Mouse (Mus musculus): ENCODE data around the gene Sectm1a. TPM values are rescaled to one million over a fixed set of nuclear protein-coding genes. Genes with fewer than 3 reads are reported as not detected.
"Not testable (repeated sequence)": the region's sequence is repeated elsewhere in the genome, so short reads cannot be mapped to it uniquely, and the experiment has no call there.

Gene Sectm1a
- polyA plus RNA-seq, 1 experiment from 2014 or later, result not detected

DNA sequence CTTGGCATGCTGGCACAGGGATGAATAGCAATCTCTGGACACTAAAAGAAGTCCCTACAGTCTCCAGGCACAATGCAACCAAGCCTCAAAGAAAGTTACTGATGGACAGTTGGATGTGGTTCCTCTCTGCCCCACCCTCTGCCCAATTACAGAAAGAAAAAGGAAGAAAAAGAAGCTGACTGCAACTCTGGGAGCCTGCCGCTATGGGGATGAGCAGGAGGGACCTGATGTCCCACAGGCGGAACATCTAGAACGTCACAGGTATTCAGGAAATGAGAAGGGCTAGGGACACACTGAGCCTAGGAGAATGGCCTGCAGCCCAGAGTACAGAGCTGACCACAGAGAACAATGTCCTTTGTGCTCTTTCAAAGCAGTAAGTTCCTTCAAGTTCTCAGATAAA lies 1.2 kb upstream of the Sectm1a start:
- H3K4me1 ChIP-seq (ENCODE audit: control insufficient read depth, insufficient read depth, low read length), result no peaks in the 10 kb centered on the region
- 85% methylated on average over 3 of the region's 3 CpGs for WGBS
- H3K4me2 ChIP-seq (ENCODE audit: low read length), result no peak overlapping the region
- H3K27me3 ChIP-seq (ENCODE audit: control insufficient read depth, insufficient read depth, low read depth, low read length), result no peaks in the 10 kb centered on the region
- no peaks in the 10 kb centered on the region for H3K36me3 ChIP-seq (ENCODE audit: control insufficient read depth, insufficient read depth, low read length)
- H3K9ac ChIP-seq (ENCODE audit: low read depth, low read length), result no peak overlapping the region
- H3K27ac ChIP-seq (ENCODE audit: low read length), result no peak overlapping the region
- H3K9me3 ChIP-seq (replicated peaks; ENCODE audit: control insufficient read depth, low read length, poor library complexity, severe bottlenecking), result no peaks in the 10 kb centered on the region
- no peak overlapping the region for H3K4me3 ChIP-seq (ENCODE audit: low read depth, low read length)
- ATAC-seq, result no peak

DNA sequence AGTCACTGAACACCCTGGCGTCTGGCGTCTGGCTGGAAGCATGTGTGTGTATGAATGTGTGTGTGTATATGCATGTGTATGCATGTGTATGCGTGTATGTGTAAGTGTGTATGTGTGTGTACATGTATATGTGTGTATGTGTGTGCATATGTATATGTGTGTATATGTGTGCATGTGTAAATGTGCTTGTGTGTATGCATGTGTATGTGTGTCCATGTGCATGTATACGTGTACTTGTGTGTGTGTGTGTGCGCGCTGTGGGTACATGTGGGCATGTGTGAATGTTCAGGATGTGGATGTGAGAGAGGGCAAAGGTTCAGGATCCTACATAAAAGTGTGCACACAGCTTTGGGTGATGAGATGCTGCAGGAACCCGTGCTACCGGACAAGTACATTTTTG lies 690 bp downstream of the Sectm1a start:
- Histone ChIP-seq H3K4me3 (ENCODE audit: low read depth, low read length) (no peak overlapping the region), H3K9ac (ENCODE audit: low read depth, low read length) (no peak overlapping the region), H3K36me3 (ENCODE audit: control insufficient read depth, insufficient read depth, low read length) (no peaks in the 10 kb centered on the region), H3K27me3 (ENCODE audit: control insufficient read depth, insufficient read depth, low read depth, low read length) (no peaks in the 10 kb centered on the region), H3K27ac (ENCODE audit: low read length) (no peak overlapping the region), H3K9me3 (replicated peaks; ENCODE audit: control insufficient read depth, low read length, poor library complexity, severe bottlenecking) (no peaks in the 10 kb centered on the region), H3K4me2 (ENCODE audit: low read length) (no peak overlapping the region), H3K4me1 (ENCODE audit: control insufficient read depth, insufficient read depth, low read length) (no peaks in the 10 kb centered on the region)
- ATAC-seq, result no peak
- 93% methylated on average over 8 of the region's 8 CpGs for WGBS

DNA sequence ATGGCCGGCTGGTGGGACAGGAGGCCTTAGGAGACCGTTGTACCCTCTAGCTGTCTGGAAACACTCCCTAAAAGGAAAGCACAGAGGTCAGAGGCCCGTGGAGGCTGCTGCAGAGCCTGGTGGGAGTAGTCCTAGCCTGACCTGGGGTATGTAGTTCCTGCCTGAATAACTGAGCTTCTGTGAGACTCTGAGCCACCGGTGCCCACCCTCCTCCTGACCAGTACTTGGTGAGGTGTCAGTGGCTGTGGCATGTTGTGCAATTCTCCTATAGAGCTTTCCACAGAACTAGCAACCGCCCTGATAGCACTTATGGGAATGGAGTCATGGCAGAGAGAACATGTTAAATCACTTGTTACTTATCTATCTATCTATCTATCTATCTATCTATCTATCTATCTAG lies 5.4 kb downstream of the Sectm1a start:
- no peak for ATAC-seq
- H3K9ac ChIP-seq (ENCODE audit: low read depth, low read length), result no peak overlapping the region
- no peaks in the 10 kb centered on the region for H3K4me1 ChIP-seq (ENCODE audit: control insufficient read depth, insufficient read depth, low read length)
- H3K27ac ChIP-seq (ENCODE audit: low read length), result no peak overlapping the region
- H3K9me3 ChIP-seq (replicated peaks; ENCODE audit: control insufficient read depth, low read length, poor library complexity, severe bottlenecking), result no peaks in the 10 kb centered on the region
- no peaks in the 10 kb centered on the region for H3K27me3 ChIP-seq (ENCODE audit: control insufficient read depth, insufficient read depth, low read depth, low read length)
- H3K4me3 ChIP-seq (ENCODE audit: low read depth, low read length), result no peak overlapping the region
- H3K4me2 ChIP-seq (ENCODE audit: low read length), result no peak overlapping the region
- no peaks in the 10 kb centered on the region for H3K36me3 ChIP-seq (ENCODE audit: control insufficient read depth, insufficient read depth, low read length)
- WGBS, result 82% methylated on average over 5 of the region's 5 CpGs

DNA sequence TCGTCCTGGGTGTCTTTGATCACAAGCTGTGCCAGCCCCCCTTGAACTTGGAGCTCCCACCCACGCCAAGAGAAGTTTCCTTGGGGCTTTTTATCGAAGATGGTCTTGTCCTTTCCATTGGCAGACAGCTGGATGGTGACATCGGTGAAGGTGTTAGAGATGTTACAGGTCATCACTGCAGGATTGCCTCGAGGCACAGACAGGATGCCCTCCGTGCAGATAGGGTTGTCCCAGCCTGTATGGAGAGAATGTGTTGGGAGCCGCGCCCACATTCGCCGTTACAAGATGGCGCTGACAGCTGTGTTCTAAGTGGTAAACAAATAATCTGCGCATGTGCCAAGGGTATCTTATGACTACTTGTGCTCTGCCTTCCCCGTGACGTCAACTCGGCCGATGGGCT lies 11.4 kb downstream of the Sectm1a start:
- H3K4me1 ChIP-seq (ENCODE audit: control insufficient read depth, insufficient read depth, low read length); H3K36me3 ChIP-seq (ENCODE audit: control insufficient read depth, insufficient read depth, low read length); H3K4me3 ChIP-seq (ENCODE audit: low read depth, low read length); H3K27ac ChIP-seq (ENCODE audit: low read length); H3K9ac ChIP-seq (ENCODE audit: low read depth, low read length); H3K4me2 ChIP-seq (ENCODE audit: low read length); H3K27me3 ChIP-seq (ENCODE audit: control insufficient read depth, insufficient read depth, low read depth, low read length); ATAC-seq; H3K9me3 ChIP-seq (replicated peaks; ENCODE audit: control insufficient read depth, low read length, poor library complexity, severe bottlenecking): not testable (repeated sequence)
- 93% methylated on average over 11 of the region's 16 CpGs for WGBS

DNA sequence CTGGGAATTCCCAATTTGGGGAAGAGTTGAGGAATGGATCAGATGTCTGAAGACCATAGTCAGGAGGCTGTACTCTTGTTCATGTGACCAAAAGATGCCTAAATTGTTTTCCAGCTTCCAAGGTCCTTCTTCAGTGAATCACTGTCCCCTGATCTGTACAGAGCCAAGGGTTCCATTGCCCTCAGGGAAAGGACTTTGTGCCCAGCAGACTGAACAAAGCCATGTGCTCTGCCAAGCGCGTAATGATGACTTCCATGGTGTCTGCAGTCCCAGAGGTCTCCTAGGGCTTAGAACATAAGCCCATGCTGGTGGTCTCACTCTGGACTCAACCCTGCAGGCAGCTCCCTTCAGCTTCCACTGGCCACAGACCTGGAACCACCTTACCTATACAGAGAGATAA lies 13.1 kb downstream of the Sectm1a start:
- Histone ChIP-seq H3K4me3 (ENCODE audit: low read depth, low read length) (no peak overlapping the region), H3K27me3 (ENCODE audit: control insufficient read depth, insufficient read depth, low read depth, low read length) (no peaks in the 10 kb centered on the region), H3K4me1 (ENCODE audit: control insufficient read depth, insufficient read depth, low read length) (no peaks in the 10 kb centered on the region), H3K9ac (ENCODE audit: low read depth, low read length) (no peak overlapping the region), H3K9me3 (replicated peaks; ENCODE audit: control insufficient read depth, low read length, poor library complexity, severe bottlenecking) (no peaks in the 10 kb centered on the region), H3K27ac (ENCODE audit: low read length) (no peak overlapping the region), H3K4me2 (ENCODE audit: low read length) (no peak overlapping the region), H3K36me3 (ENCODE audit: control insufficient read depth, insufficient read depth, low read length) (no peaks in the 10 kb centered on the region)
- no peak for ATAC-seq
- 95% methylated on average over 2 of the region's 2 CpGs for WGBS

DNA sequence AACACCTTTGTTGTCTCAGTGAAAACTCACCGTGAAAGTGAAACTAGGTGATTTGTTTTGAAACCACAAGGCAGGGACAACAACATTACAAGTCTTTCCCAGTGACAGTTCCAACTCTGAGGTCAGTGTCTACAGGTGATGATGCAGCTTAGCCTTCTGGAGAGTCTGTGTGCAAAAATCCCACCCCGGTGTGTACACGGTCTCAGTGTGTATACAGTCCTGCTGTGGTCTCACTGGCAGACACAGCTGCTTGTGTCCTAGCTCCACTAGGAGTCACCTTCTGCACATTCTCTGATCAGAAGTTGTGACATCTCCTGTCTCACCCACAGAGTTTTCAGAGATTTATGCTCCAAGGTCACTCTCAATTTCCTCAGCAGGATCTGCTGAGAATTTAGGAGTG lies 16.8 kb downstream of the Sectm1a start:
- Histone ChIP-seq H3K27ac (ENCODE audit: low read length) (no peak overlapping the region), H3K4me2 (ENCODE audit: low read length) (no peak overlapping the region), H3K9me3 (replicated peaks; ENCODE audit: control insufficient read depth, low read length, poor library complexity, severe bottlenecking) (no peaks in the 10 kb centered on the region), H3K9ac (ENCODE audit: low read depth, low read length) (no peak overlapping the region), H3K4me1 (ENCODE audit: control insufficient read depth, insufficient read depth, low read length) (no peaks in the 10 kb centered on the region), H3K4me3 (ENCODE audit: low read depth, low read length) (no peak overlapping the region), H3K36me3 (ENCODE audit: control insufficient read depth, insufficient read depth, low read length) (no peaks in the 10 kb centered on the region), H3K27me3 (ENCODE audit: control insufficient read depth, insufficient read depth, low read depth, low read length) (no peaks in the 10 kb centered on the region)
- WGBS, result 89% methylated on average over 3 of the region's 3 CpGs
- no peak for ATAC-seq

DNA sequence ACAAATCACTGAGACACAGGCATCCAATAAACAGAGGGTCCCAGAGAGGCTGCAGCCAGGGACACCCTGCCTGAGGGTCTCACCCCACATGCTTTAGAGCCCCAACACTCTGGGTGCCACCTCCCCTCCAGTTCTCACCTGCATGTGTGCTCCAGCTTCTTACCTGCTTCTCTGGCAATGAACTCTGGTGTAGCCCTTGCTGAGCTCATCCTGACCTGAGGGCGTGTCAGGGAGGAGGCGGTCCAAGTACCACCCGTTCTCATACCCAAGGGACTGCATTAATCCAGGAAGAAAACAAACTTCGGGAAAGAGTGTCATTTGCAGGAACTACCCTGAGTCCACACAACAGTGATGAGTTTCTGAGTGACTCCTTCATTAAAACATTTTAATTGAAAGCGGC lies 17.6 kb downstream of the Sectm1a start, which contains the start of gene Sectm1b:
TSS of gene Sectm1b (minus strand) at position 191 of the 400 bp plus-strand sequence.
- H3K4me2 ChIP-seq (ENCODE audit: low read length), result no peak within 1 kb of the TSS
- no peaks in the 10 kb centered on the region for H3K36me3 ChIP-seq (ENCODE audit: control insufficient read depth, insufficient read depth, low read length)
- no peaks in the 10 kb centered on the region for H3K27me3 ChIP-seq (ENCODE audit: control insufficient read depth, insufficient read depth, low read depth, low read length)
- WGBS, result 79% methylated on average over 5 of the region's 5 CpGs
- no peak within 1 kb of the TSS for H3K4me3 ChIP-seq (ENCODE audit: low read depth, low read length)
- H3K27ac ChIP-seq (ENCODE audit: low read length), result no peak within 1 kb of the TSS
- H3K4me1 ChIP-seq (ENCODE audit: control insufficient read depth, insufficient read depth, low read length), result no peaks in the 10 kb centered on the region
- no peak within 1 kb of the TSS for H3K9ac ChIP-seq (ENCODE audit: low read depth, low read length)
- ATAC-seq, result no peak
- H3K9me3 ChIP-seq (replicated peaks; ENCODE audit: control insufficient read depth, low read length, poor library complexity, severe bottlenecking), result no peaks in the 10 kb centered on the region

DNA sequence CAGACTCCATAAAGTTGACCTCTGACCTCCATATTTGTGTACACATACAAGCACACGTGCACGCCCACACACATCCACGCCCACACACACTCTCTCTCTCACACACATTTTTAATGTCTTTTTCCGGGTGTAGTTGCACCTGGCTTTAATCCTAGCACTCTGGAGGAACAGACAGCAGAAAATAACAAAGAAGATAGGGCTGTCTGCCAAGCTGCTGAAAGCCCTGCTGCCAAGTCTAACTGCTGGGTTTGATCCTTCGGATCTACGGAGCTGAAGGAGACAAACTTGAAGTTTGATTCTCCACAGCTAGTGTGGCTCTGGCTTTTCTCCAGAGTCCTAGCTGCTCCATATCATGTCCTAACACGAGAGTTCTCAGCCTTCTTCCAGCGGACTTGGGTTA lies 19.4 kb downstream of the Sectm1a start:
- no peak overlapping the region for H3K9ac ChIP-seq (ENCODE audit: low read depth, low read length)
- H3K27me3 ChIP-seq (ENCODE audit: control insufficient read depth, insufficient read depth, low read depth, low read length), result no peaks in the 10 kb centered on the region
- H3K4me1 ChIP-seq (ENCODE audit: control insufficient read depth, insufficient read depth, low read length), result no peaks in the 10 kb centered on the region
- ATAC-seq, result no peak
- H3K36me3 ChIP-seq (ENCODE audit: control insufficient read depth, insufficient read depth, low read length), result no peaks in the 10 kb centered on the region
- 77% methylated on average over 8 of the region's 8 CpGs for WGBS
- no peak overlapping the region for H3K27ac ChIP-seq (ENCODE audit: low read length)
- no peak overlapping the region for H3K4me2 ChIP-seq (ENCODE audit: low read length)
- no peaks in the 10 kb centered on the region for H3K9me3 ChIP-seq (replicated peaks; ENCODE audit: control insufficient read depth, low read length, poor library complexity, severe bottlenecking)
- no peak overlapping the region for H3K4me3 ChIP-seq (ENCODE audit: low read depth, low read length)

DNA sequence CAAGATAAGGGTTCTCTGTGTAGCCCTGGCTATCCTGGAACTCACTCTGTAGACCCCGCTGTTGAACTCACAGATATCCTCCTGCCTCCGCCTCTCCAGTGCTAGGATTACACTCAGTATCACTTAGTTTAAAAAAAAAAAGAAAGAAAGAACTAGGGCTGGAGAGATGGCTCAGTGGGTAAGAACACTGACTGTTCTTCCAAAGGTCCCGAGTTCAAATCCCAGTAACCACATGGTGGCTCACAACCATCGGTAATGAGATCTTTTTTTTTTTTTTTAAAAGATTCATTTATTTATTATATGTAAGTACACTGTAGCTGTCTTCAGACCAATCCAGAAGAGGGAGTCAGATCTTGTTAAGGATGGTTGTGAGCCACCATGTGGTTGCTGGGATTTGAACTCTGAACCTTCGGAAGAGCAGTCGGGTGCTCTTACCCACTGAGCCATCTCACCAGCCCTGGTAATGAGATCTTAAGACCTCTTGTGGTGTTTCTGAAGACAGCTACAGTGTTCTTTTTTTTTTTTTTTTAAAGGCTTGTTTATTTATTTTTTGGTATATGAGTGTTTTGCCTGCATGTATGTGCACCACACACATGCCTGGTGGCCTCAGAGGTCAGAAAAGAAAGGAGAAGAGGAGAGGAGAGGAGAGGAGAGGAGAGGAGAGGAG lies 20.5 kb downstream of the Sectm1a start:
- not testable (repeated sequence) for ATAC-seq; H3K9me3 ChIP-seq (replicated peaks; ENCODE audit: control insufficient read depth, low read length, poor library complexity, severe bottlenecking); H3K4me1 ChIP-seq (ENCODE audit: control insufficient read depth, insufficient read depth, low read length); H3K4me2 ChIP-seq (ENCODE audit: low read length); H3K27ac ChIP-seq (ENCODE audit: low read length); H3K27me3 ChIP-seq (ENCODE audit: control insufficient read depth, insufficient read depth, low read depth, low read length); H3K4me3 ChIP-seq (ENCODE audit: low read depth, low read length); H3K36me3 ChIP-seq (ENCODE audit: control insufficient read depth, insufficient read depth, low read length); H3K9ac ChIP-seq (ENCODE audit: low read depth, low read length)
- 96% methylated on average over 6 of the region's 6 CpGs for WGBS

Measured in midbrain, embryonic 16.5 days (tissue).